Mouse (Mus musculus): ENCODE results near the gene Exosc3. TPM values are rescaled to one million over a fixed set of nuclear protein-coding genes. Genes with fewer than 3 reads are reported as not detected.

The Exosc3 gene
- polyA plus RNA-seq, 1 experiment from 2014 or later, result 30.9 TPM

DNA sequence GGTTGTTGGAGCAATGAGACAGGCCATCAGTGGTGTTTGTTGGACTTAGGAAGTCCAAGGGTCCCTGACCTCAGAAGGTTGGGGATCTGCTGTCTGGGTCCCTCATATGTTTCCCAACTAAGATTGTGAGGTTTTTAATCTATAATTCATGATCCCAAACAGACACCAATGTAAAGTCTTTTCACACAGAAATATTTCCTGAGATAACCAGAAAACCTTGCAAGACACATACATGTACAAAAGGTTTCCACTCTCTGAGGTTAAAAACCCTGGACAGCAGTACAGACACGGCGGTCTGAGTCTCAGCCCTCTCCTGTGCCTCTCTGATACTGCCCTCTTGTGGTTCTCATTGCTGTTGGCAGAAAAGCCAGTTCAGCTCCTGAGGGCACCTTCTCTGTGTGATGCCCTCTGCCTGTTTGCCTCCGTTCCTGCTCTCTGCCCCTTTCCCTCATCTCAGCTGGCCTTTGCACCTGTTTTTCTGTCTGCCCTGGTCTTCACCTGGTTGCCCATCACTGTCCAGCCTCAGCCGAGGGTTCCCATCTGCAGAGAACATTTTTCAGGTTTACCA is 62.5 kb downstream of the Exosc3 start:
- no peak for ATAC-seq (ENCODE audit: insufficient number of reproducible peaks, insufficient read depth, low FRiP score, low read depth)
- no peaks in the 10 kb centered on the region; a peak in 1 of 4 replicates for H3K4me1 ChIP-seq (ENCODE audit: control insufficient read depth in 2 of 2, insufficient read depth in 2 of 2, low read length in 2 of 2)
- H3K9me3 ChIP-seq (ENCODE audit: control insufficient read depth, low read length), result no peaks in the 10 kb centered on the region
- no peak overlapping the region for H3K9ac ChIP-seq (ENCODE audit: low read length)
- no peaks in the 10 kb centered on the region for H3K27me3 ChIP-seq (ENCODE audit: control insufficient read depth, insufficient read depth, low read length)
- H3K4me3 ChIP-seq (ENCODE audit: control insufficient read depth in 1 of 2, insufficient read depth in 1 of 2, low read depth in 1 of 2, low read length in 2 of 2), result no peak overlapping the region
- WGBS, result 22% methylated on average over 4 of the region's 4 CpGs
- H3K27ac ChIP-seq (replicated peaks in 1 of 2; ENCODE audit: control insufficient read depth in 1 of 2, insufficient read depth in 1 of 2, low read depth in 2 of 2, low read length in 2 of 2), result no peak overlapping the region
- no peaks in the 10 kb centered on the region for H3K36me3 ChIP-seq (ENCODE audit: control insufficient read depth, insufficient read depth, low read length)
- no peak overlapping the region for H3K4me2 ChIP-seq (ENCODE audit: low read length)

DNA sequence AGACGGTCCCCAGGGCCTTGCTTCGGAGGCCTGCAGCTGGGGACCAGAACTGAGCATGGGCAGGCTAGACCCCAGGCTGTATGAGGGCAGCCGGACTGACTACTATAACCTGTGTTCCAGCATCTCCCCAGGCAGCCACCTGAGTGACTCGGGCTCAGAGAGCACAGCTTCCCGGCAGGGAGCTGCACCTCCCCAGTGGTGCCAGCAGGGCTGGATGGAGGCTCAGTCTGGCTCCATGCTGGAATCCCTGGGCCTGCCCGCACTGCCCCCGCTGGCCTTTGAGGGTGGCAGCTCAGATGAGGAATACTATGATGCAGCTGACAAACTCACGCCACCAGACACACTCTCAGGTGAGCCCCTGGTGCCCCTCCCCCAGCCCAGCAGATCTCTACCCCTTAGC is 63.2 kb downstream of the Exosc3 start:
- H3K4me2 ChIP-seq (ENCODE audit: low read length), result no peak overlapping the region
- no peak overlapping the region for H3K9ac ChIP-seq (ENCODE audit: low read length)
- no peak overlapping the region for H3K4me3 ChIP-seq (ENCODE audit: control insufficient read depth in 1 of 2, insufficient read depth in 1 of 2, low read depth in 1 of 2, low read length in 2 of 2)
- no peaks in the 10 kb centered on the region for H3K4me1 ChIP-seq (ENCODE audit: control insufficient read depth in 2 of 2, insufficient read depth in 2 of 2, low read length in 2 of 2)
- H3K27ac ChIP-seq (replicated peaks in 1 of 2; ENCODE audit: control insufficient read depth in 1 of 2, insufficient read depth in 1 of 2, low read depth in 2 of 2, low read length in 2 of 2), result no peak overlapping the region
- no peaks in the 10 kb centered on the region for H3K9me3 ChIP-seq (ENCODE audit: control insufficient read depth, low read length)
- no peaks in the 10 kb centered on the region for H3K27me3 ChIP-seq (ENCODE audit: control insufficient read depth, insufficient read depth, low read length)
- WGBS, result 63% methylated on average over 8 of the region's 8 CpGs
- no peak for ATAC-seq (ENCODE audit: insufficient number of reproducible peaks, insufficient read depth, low FRiP score, low read depth)
- no peaks in the 10 kb centered on the region for H3K36me3 ChIP-seq (ENCODE audit: control insufficient read depth, insufficient read depth, low read length)

DNA sequence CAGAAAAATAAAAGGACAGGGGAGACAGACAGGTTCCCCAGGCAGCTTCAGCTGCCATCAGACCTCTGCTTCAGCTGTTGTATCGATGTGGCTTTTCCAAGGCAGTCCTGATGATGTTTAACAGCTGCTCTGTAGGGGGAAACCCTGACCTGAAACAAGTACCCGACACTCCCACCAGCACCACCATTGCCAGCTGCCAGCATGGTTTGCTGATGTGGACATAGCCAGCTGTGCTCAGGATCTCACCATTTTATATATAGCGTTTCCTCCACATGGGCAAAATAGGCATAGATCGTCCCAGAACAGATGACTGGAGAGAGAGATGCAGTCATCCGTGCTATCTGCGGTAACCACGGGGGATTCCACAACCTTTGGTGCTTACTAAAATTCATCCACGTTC is 66.8 kb downstream of the Exosc3 start:
- WGBS, result 80% methylated on average over 8 of the region's 8 CpGs
- H3K4me2 ChIP-seq (ENCODE audit: low read length), result no peak overlapping the region
- peaks cover 3 to 7% of the 10 kb centered on the region in 2 experiments for H3K4me1 ChIP-seq (ENCODE audit: control insufficient read depth in 2 of 2, insufficient read depth in 2 of 2, low read length in 2 of 2)
- no peak for ATAC-seq (ENCODE audit: insufficient number of reproducible peaks, insufficient read depth, low FRiP score, low read depth)
- no peak overlapping the region for H3K9ac ChIP-seq (ENCODE audit: low read length)
- H3K27ac ChIP-seq (replicated peaks in 1 of 2; ENCODE audit: control insufficient read depth in 1 of 2, insufficient read depth in 1 of 2, low read depth in 2 of 2, low read length in 2 of 2), result no peak overlapping the region
- H3K9me3 ChIP-seq (ENCODE audit: control insufficient read depth, low read length), result no peaks in the 10 kb centered on the region
- H3K4me3 ChIP-seq (ENCODE audit: control insufficient read depth in 1 of 2, insufficient read depth in 1 of 2, low read depth in 1 of 2, low read length in 2 of 2), result no peak overlapping the region
- H3K27me3 ChIP-seq (ENCODE audit: control insufficient read depth, insufficient read depth, low read length), result no peaks in the 10 kb centered on the region
- H3K36me3 ChIP-seq (ENCODE audit: control insufficient read depth, insufficient read depth, low read length), result no peaks in the 10 kb centered on the region

DNA sequence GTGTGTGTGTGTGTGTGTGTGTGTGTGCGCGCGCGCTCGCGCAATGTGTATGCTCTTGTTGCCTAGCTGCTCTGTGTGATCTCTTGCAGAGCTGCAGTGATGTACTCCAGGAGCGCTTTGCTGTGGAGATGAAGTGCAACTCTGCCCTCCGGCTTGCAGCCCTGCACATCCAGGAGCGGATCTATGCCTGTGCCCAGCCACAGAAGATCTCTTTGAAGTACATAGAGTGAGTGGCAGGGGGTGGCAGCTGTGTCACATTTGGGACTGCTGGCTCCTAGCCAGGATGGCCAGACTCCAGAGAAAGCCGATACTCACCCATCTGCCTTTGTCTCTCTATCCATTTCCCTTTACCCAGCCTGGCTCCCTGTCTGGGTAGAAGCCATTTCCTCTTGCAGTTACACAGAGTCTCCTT is 71.5 kb downstream of the Exosc3 start:
- Histone ChIP-seq H3K4me3 (ENCODE audit: control insufficient read depth in 1 of 2, insufficient read depth in 1 of 2, low read depth in 1 of 2, low read length in 2 of 2) (no peak overlapping the region), H3K9ac (ENCODE audit: low read length) (no peak overlapping the region), H3K4me2 (ENCODE audit: low read length) (no peak overlapping the region), H3K9me3 (ENCODE audit: control insufficient read depth, low read length) (no peaks in the 10 kb centered on the region), H3K4me1 (ENCODE audit: control insufficient read depth in 2 of 2, insufficient read depth in 2 of 2, low read length in 2 of 2) (peaks cover 7% of the 10 kb centered on the region in 2 experiments), H3K27me3 (ENCODE audit: control insufficient read depth, insufficient read depth, low read length) (no peaks in the 10 kb centered on the region), H3K27ac (replicated peaks in 1 of 2; ENCODE audit: control insufficient read depth in 1 of 2, insufficient read depth in 1 of 2, low read depth in 2 of 2, low read length in 2 of 2) (peak overlapping the region; percentile 44 to 45; a peak in 2 of 4 replicates), H3K36me3 (ENCODE audit: control insufficient read depth, insufficient read depth, low read length) (no peaks in the 10 kb centered on the region)
- ATAC-seq (ENCODE audit: insufficient number of reproducible peaks, insufficient read depth, low FRiP score, low read depth), result peak; percentile 70
- WGBS, result 57% methylated on average over 10 of the region's 10 CpGs

DNA sequence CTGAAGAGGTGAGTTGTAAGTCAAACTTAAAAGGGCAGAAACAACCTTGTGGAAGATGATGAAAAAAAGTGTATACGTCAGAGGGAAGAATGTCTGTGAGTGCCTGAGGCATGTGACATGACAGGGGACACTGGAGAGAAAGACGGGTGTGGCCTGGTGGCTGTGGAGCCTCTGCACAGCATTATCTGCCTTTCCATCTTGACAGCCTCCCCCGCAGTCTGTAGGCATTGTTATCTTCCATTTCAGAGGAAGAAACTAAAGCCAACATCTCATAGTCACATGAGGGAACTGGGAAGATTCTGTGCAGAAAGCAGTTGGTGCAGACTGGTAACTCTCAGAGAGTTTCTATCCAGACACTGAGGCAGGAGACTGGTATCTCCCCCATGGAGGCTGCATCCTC is 74.6 kb downstream of the Exosc3 start:
- ATAC-seq (ENCODE audit: insufficient number of reproducible peaks, insufficient read depth, low FRiP score, low read depth), result no peak
- 38% methylated on average over 3 of the region's 3 CpGs for WGBS
- no peak overlapping the region for H3K4me2 ChIP-seq (ENCODE audit: low read length)

More for the DNA sequence above, 74.6 kb downstream of the Exosc3 start:
- H3K36me3 ChIP-seq (ENCODE audit: control insufficient read depth, insufficient read depth, low read length), result no peaks in the 10 kb centered on the region
- no peak overlapping the region for H3K9ac ChIP-seq (ENCODE audit: low read length)
- H3K27me3 ChIP-seq (ENCODE audit: control insufficient read depth, insufficient read depth, low read length), result no peaks in the 10 kb centered on the region
- H3K4me1 ChIP-seq (ENCODE audit: control insufficient read depth in 2 of 2, insufficient read depth in 2 of 2, low read length in 2 of 2), result peaks cover 7% of the 10 kb centered on the region in 2 experiments
- H3K9me3 ChIP-seq (ENCODE audit: control insufficient read depth, low read length), result no peaks in the 10 kb centered on the region
- no peak overlapping the region for H3K27ac ChIP-seq (replicated peaks in 1 of 2; ENCODE audit: control insufficient read depth in 1 of 2, insufficient read depth in 1 of 2, low read depth in 2 of 2, low read length in 2 of 2)
- H3K4me3 ChIP-seq (ENCODE audit: control insufficient read depth in 1 of 2, insufficient read depth in 1 of 2, low read depth in 1 of 2, low read length in 2 of 2), result no peak overlapping the region

Other genes with a start within 250 kb of the Exosc3 start
- 247 and 250 TPM in 2 replicates for gene Tomm5, start 234.6 kb downstream of the Exosc3 start, polyA plus RNA-seq (2014; fragmentation: Nextera tagmentation; extraction: Ambion mirVana)
- 2.5 and 2.6 TPM in 2 replicates for gene Frmpd1, start 157.9 kb downstream of the Exosc3 start, polyA plus RNA-seq (2014; fragmentation: Nextera tagmentation; extraction: Ambion mirVana)
- gene Trmt10b, start 45.6 kb downstream of the Exosc3 start, polyA plus RNA-seq (2014; fragmentation: Nextera tagmentation; extraction: Ambion mirVana), result 10.1 and 10.6 TPM in 2 replicates
- 12.1 and 15.0 TPM in 2 replicates for gene Dcaf10, start 631 bp downstream of the Exosc3 start, polyA plus RNA-seq (2014; fragmentation: Nextera tagmentation; extraction: Ambion mirVana)
- gene Slc25a51, start 66.0 kb upstream of the Exosc3 start, polyA plus RNA-seq (2014; fragmentation: Nextera tagmentation; extraction: Ambion mirVana), result 74.9 and 77.2 TPM in 2 replicates
- 15.3 and 19.0 TPM in 2 replicates for gene Shb, start 189.7 kb upstream of the Exosc3 start, polyA plus RNA-seq (2014; fragmentation: Nextera tagmentation; extraction: Ambion mirVana)